Mouse (Mus musculus): ENCODE results near the gene Setd4. TPM values are rescaled to one million over a fixed set of nuclear protein-coding genes. Genes with fewer than 3 reads are reported as not detected.

The Setd4 gene
- polyA plus RNA-seq, 1 experiment = not detected

GRCm38 (mm10) chr16:93610961-93611360, 7.1 kb upstream of the Setd4 start:
- Histone ChIP-seq H3K27ac (ENCODE audit: insufficient read depth, low read depth, low read length) (no peak overlapping the region), H3K4me1 (ENCODE audit: control insufficient read depth, insufficient read depth, low read length) (peaks cover 4% of the 10 kb centered on the region; the same call in 1 of the 2 replicates), H3K4me3 (ENCODE audit: insufficient read depth, low read depth, low read length) (no peak overlapping the region)
- TF ChIP-seq CTCF (IDR thresholded peaks at IDR 0.05; ENCODE audit: insufficient read depth, low read depth, low read length) (no peak), POLR2A (IDR thresholded peaks at IDR 0.05; ENCODE audit: insufficient read depth, low read depth, low read length) (no peak)
- 96% methylated on average over 4 of the region's 4 CpGs for WGBS

- no peak overlapping the region for H3K27ac ChIP-seq (ENCODE audit: insufficient read depth, low read depth, low read length)
- 95% methylated on average over 4 of the region's 4 CpGs for WGBS
- H3K4me3 ChIP-seq (ENCODE audit: insufficient read depth, low read depth, low read length) = no peak overlapping the region
- peaks cover 4% of the 10 kb centered on the region; the same call in 1 of the 2 replicates for H3K4me1 ChIP-seq (ENCODE audit: control insufficient read depth, insufficient read depth, low read length)
- TF ChIP-seq CTCF (IDR thresholded peaks at IDR 0.05; ENCODE audit: insufficient read depth, low read depth, low read length) = no peak
- no peak for TF ChIP-seq POLR2A (IDR thresholded peaks at IDR 0.05; ENCODE audit: insufficient read depth, low read depth, low read length)
These were observed 5.9 kb upstream of the Setd4 start for GRCm38 (mm10) chr16:93609796-93610195.

GRCm38 (mm10) chr16:93608731-93609130, 4.9 kb upstream of the Setd4 start:
- WGBS = 64% methylated on average over 8 of the region's 8 CpGs
- TF ChIP-seq CTCF (IDR thresholded peaks at IDR 0.05; ENCODE audit: insufficient read depth, low read depth, low read length) (no peak), POLR2A (IDR thresholded peaks at IDR 0.05; ENCODE audit: insufficient read depth, low read depth, low read length) (no peak)
- Histone ChIP-seq H3K27ac (ENCODE audit: insufficient read depth, low read depth, low read length) (no peak overlapping the region), H3K4me1 (ENCODE audit: control insufficient read depth, insufficient read depth, low read length) (peaks cover 4% of the 10 kb centered on the region; the same call in 1 of the 2 replicates), H3K4me3 (ENCODE audit: insufficient read depth, low read depth, low read length) (no peak overlapping the region)

GRCm38 (mm10) chr16:93607669-93608101, 3.8 kb upstream of the Setd4 start:
- no peak overlapping the region for H3K27ac ChIP-seq (ENCODE audit: insufficient read depth, low read depth, low read length)
- peak; percentile 72 for TF ChIP-seq POLR2A (IDR thresholded peaks at IDR 0.05; ENCODE audit: insufficient read depth, low read depth, low read length)
- TF ChIP-seq CTCF (IDR thresholded peaks at IDR 0.05; ENCODE audit: insufficient read depth, low read depth, low read length) = peak; percentile 31; the same call in 1 of the 2 replicates
- WGBS = under 1% methylated on average over 32 of the region's 32 CpGs
- H3K4me3 ChIP-seq (ENCODE audit: insufficient read depth, low read depth, low read length) = peak overlapping the region; percentile 80
- peaks cover 6% of the 10 kb centered on the region; the same call in 1 of the 2 replicates for H3K4me1 ChIP-seq (ENCODE audit: control insufficient read depth, insufficient read depth, low read length)

GRCm38 (mm10) chr16:93606146-93606545, 2.3 kb upstream of the Setd4 start:
- no peak for TF ChIP-seq CTCF (IDR thresholded peaks at IDR 0.05; ENCODE audit: insufficient read depth, low read depth, low read length)
- no peak for TF ChIP-seq POLR2A (IDR thresholded peaks at IDR 0.05; ENCODE audit: insufficient read depth, low read depth, low read length)
- Histone ChIP-seq H3K4me1 (ENCODE audit: control insufficient read depth, insufficient read depth, low read length) (peaks cover 9% of the 10 kb centered on the region; the same call in 1 of the 2 replicates), H3K4me3 (ENCODE audit: insufficient read depth, low read depth, low read length) (no peak overlapping the region), H3K27ac (ENCODE audit: insufficient read depth, low read depth, low read length) (no peak overlapping the region)
- 95% methylated on average over 7 of the region's 7 CpGs for WGBS

GRCm38 (mm10) chr16:93605553-93605952, 1.7 kb upstream of the Setd4 start, which contains the start of gene Cbr1:
Gene Cbr1 (plus strand): TSS chr16:93605853.
- TF ChIP-seq CTCF (IDR thresholded peaks at IDR 0.05; ENCODE audit: insufficient read depth, low read depth, low read length) = no peak
- no peak for TF ChIP-seq POLR2A (IDR thresholded peaks at IDR 0.05; ENCODE audit: insufficient read depth, low read depth, low read length)
- Histone ChIP-seq H3K27ac (ENCODE audit: insufficient read depth, low read depth, low read length) (0 out of 2 replicates have a peak within 1 kb of the TSS, but pooled peaks have one; percentile 90), H3K4me3 (ENCODE audit: insufficient read depth, low read depth, low read length) (peak within 1 kb of the TSS; percentile 32), H3K4me1 (ENCODE audit: control insufficient read depth, insufficient read depth, low read length) (peaks cover 9% of the 10 kb centered on the region; the same call in 1 of the 2 replicates)
- 72% methylated on average over 4 of the region's 4 CpGs for WGBS

- Histone ChIP-seq H3K4me1 (ENCODE audit: control insufficient read depth, insufficient read depth, low read length) (peaks cover 9% of the 10 kb centered on the region; the same call in 1 of the 2 replicates), H3K27ac (ENCODE audit: insufficient read depth, low read depth, low read length) (peak overlapping the region; percentile 90; the same call in 1 of the 2 replicates), H3K4me3 (ENCODE audit: insufficient read depth, low read depth, low read length) (peak overlapping the region; percentile 76)
- WGBS = 4% methylated on average over 16 of the region's 16 CpGs
- TF ChIP-seq POLR2A (IDR thresholded peaks at IDR 0.05; ENCODE audit: insufficient read depth, low read depth, low read length) (no peak), CTCF (IDR thresholded peaks at IDR 0.05; ENCODE audit: insufficient read depth, low read depth, low read length) (no peak)
These were observed 662 bp upstream of the Setd4 start for GRCm38 (mm10) chr16:93604481-93604969.

- 95% methylated on average over 6 of the region's 6 CpGs for WGBS
- Histone ChIP-seq H3K27ac (ENCODE audit: insufficient read depth, low read depth, low read length) (no peak overlapping the region), H3K4me3 (ENCODE audit: insufficient read depth, low read depth, low read length) (no peak overlapping the region), H3K4me1 (ENCODE audit: control insufficient read depth, insufficient read depth, low read length) (peaks cover 5% of the 10 kb centered on the region; the same call in 1 of the 2 replicates)
- TF ChIP-seq CTCF (IDR thresholded peaks at IDR 0.05; ENCODE audit: insufficient read depth, low read depth, low read length) = no peak
- TF ChIP-seq POLR2A (IDR thresholded peaks at IDR 0.05; ENCODE audit: insufficient read depth, low read depth, low read length) = no peak
These were observed 4.4 kb downstream of the Setd4 start for GRCm38 (mm10) chr16:93599461-93599860.

GRCm38 (mm10) chr16:93597551-93597950, 6.3 kb downstream of the Setd4 start:
- Histone ChIP-seq H3K4me1 (ENCODE audit: control insufficient read depth, insufficient read depth, low read length) (peaks cover 3% of the 10 kb centered on the region; the same call in 1 of the 2 replicates), H3K27ac (ENCODE audit: insufficient read depth, low read depth, low read length) (no peak overlapping the region), H3K4me3 (ENCODE audit: insufficient read depth, low read depth, low read length) (no peak overlapping the region)
- TF ChIP-seq POLR2A (IDR thresholded peaks at IDR 0.05; ENCODE audit: insufficient read depth, low read depth, low read length) = no peak
- no peak for TF ChIP-seq CTCF (IDR thresholded peaks at IDR 0.05; ENCODE audit: insufficient read depth, low read depth, low read length)
- 96% methylated on average over 9 of the region's 9 CpGs for WGBS
